Mouse (Mus musculus): ENCODE measurements around the gene Serpina16.

Serpina16 gene

DNA sequence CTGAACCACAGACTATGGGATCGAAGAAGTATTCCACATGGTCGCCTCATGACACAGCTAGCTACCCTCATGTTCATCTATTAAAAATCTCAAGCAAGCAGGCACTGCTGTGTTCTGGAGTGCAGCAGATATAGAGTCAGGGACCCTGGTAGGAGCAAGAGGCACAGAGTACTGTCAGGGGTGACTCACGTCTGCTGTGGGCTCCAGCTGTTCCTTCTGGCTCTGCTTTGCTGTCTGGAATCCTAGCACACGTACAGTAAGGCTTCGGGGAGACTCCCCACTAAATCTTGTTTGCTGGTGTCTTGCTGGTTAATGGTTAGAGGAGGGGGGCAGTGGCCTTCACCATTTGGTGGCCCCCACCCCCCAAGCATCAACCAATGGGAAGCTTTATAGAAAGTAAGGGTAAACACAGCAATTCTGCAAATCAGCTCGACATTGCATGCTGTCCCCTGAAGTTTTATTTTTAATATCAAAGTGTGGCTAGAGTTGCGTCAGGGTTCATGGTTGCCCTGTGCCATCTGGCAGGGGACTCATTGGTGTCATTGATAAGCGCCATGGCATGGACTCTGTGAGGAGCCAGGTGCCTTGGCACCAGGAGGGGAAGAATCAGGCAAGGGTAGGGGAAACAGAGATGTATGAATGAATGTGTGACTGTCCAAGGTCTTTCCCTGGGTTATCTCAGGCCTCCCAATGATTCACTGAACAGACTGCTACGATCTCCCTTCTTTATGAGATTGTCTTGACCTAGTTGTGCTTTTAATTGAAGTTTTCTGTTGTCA is 18.9 kb downstream of the Serpina16 start, which contains the start of gene Serpina6:
Gene Serpina6 (minus strand): TSS at position 365 of the 779 bp plus-strand sequence.
- no peak for DNase-seq (ENCODE audit: low spot score)

GRCm38 (mm10) chr12:103655123-103656044 is 20.6 kb downstream of the Serpina16 start:
- DNase-seq (ENCODE audit: low spot score), result no peak

- no peak for DNase-seq (ENCODE audit: low spot score)
These were observed 22.1 kb downstream of the Serpina16 start for GRCm38 (mm10) chr12:103653836-103654235.

DNA sequence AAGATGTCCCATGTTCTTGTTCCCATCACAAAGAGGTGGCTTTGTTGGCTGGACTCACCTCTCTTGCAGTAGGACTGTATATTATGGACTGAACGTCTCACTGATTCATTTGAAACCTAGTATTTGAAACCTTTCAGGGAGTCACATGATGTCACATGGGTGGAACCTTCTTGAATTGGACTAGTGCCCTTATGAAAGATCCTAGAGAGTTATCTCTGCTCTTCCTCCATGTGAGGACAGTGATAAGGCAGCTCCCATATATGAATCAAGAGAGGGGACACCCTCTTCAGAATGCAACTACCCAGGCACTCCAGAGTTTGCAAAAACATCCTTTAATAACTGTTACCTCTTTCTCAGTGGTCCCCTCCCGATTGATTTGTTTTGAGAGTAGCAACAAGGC is 29.6 kb downstream of the Serpina16 start:
- no peak for DNase-seq (ENCODE audit: low spot score)

DNA sequence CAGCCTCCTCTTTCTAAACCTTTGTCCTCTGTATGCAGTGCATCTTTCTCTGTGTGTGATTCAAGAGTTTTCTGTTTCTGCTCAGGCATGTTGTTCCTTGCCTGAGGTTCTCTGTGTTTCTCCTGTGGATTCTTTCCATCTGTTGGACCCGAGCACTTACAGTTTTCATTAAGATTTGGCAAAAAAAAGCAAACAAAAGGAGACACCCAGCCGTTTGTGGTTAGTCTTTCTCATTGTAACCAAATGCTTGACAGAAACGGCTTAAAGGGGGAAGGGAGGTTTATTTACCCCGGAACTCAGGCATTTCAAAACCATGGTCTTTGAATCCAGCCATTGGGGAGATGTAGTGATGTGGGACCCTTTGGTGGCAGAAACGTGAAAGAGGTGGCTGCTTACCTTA is 31.3 kb downstream of the Serpina16 start:
- no peak for DNase-seq (ENCODE audit: low spot score)

GRCm38 (mm10) chr12:103643818-103644217 is 32.1 kb downstream of the Serpina16 start:
- DNase-seq (ENCODE audit: low spot score), result no peak

DNA sequence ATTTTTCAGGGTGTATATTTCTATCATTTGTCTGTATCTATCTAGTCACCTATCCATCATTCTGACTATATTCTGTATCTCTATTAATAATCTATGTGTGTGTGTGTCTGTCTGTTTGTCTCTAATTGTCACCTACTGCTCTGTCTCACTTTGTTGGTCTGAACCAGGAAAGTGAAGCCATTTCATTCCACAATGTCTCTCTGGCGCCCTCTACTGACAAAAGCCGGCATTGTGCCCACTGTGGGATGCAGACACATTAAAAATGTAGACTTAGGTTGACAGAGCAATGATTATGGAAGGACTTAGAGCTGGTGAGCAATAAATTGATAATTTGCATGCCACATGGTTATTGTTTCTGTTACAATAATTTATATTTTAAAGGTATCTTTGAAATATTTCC is 32.6 kb downstream of the Serpina16 start:
- DNase-seq (ENCODE audit: low spot score), result peak; percentile 81

DNA sequence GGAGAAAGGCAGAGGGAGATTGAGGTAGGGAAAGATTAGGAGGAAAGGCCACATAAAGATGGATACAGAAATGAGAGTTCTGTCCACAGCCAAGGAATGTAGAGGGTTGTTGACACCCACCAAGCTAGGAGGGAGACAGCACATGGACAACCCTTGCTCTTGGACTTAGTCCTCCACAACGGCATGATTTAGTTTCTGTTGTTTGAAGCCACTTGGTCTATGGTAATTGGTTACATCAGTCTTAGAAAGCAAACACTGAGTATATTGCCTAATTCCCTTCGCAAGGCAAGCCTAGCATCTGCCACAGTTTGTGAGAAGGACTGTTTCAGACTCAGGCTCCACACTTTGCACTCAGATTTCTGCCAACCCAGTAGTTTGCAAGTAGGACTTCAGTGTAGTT is 40.1 kb downstream of the Serpina16 start:
- no peak for DNase-seq (ENCODE audit: low spot score)

GRCm38 (mm10) chr12:103634430-103634829 is 41.5 kb downstream of the Serpina16 start:
- no peak for DNase-seq (ENCODE audit: low spot score)

DNA sequence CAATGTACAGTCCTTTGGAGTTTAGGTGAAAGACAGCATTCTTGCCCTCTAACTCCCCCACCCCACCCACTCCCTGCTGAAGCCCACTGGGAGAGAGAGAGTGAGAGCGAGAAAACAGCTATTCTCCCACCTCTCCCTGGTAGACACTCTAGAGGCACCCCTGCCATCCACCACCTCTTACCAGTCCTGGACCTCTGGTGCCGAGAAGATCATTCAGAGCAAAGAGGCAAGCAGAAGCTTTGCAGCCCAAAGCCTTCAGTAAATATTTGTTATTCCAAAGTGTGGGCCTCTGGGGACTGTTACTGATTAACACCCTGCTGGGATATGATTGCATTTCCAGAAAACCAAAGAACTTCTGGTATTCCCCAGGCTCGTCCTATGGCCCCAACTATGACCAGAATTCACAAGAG is 44.7 kb downstream of the Serpina16 start, which contains the start of gene Serpina10:
Gene Serpina10 (minus strand): TSS at position 242 of the 410 bp plus-strand sequence.
- DNase-seq (ENCODE audit: low spot score), result no peak

Measured in ovary, postnatal 36 days (tissue).